Mouse (Mus musculus) limb, embryonic 13.5 days (tissue): ENCODE results near the gene Hmg20a. TPM values are rescaled to one million over a fixed set of nuclear protein-coding genes. Genes with fewer than 3 reads are reported as not detected.
A peak's percentile ranks its signal among the peaks of the same experiment; 100 is the strongest.

Experiments used
- ATAC-seq: fragments of 200-750 bp; cut with Nextera tagmentation; 2 replicates; pipeline ENCODE4 v1.8.0; 2017; ENCODE audit warnings: low read depth, moderate number of reproducible peaks, moderate TSS enrichment; ENCODE audit not compliant: low FRiP score
- H3K27ac ChIP-seq: fragments of 300-500 bp; sonication (generic); 2 replicates; pipeline ENCODE4 v1.5.1; 2015; ENCODE audit warnings: inconsistent platforms, mild to moderate bottlenecking, moderate library complexity
- H3K27me3 ChIP-seq: fragments of 300-500 bp; sonication (generic); 2 replicates; pipeline ENCODE4 v1.6.1; 2015; ENCODE audit warnings: mild to moderate bottlenecking, inconsistent platforms
- H3K36me3 ChIP-seq: fragments of 300-500 bp; sonication (generic); 2 replicates; pipeline ENCODE4 v1.6.1; 2015; ENCODE audit warnings: inconsistent platforms, mild to moderate bottlenecking, moderate library complexity
- H3K4me1 ChIP-seq: fragments of 300-500 bp; sonication (generic); 2 replicates; pipeline ENCODE4 v1.6.1; 2015; ENCODE audit warnings: inconsistent platforms
- H3K4me2 ChIP-seq: fragments of 300-500 bp; sonication (generic); replicated peaks from 2 replicates; pipeline ENCODE4 v1.6.1; 2015; ENCODE audit warnings: inconsistent platforms, mild to moderate bottlenecking, moderate library complexity
- H3K4me3 ChIP-seq: fragments of 300-500 bp; sonication (generic); 2 replicates; pipeline ENCODE4 v1.5.1; 2015; ENCODE audit warnings: moderate library complexity, mild to moderate bottlenecking, inconsistent platforms
- H3K9ac ChIP-seq: fragments of 300-500 bp; sonication (generic); 2 replicates; pipeline ENCODE4 v1.6.1; 2015; ENCODE audit warnings: mild to moderate bottlenecking, inconsistent platforms
- H3K9me3 ChIP-seq: fragments of 300-500 bp; sonication (generic); 2 replicates; pipeline ENCODE4 v1.6.1; 2016; ENCODE audit warnings: inconsistent platforms
- WGBS: fragments of 180-500 bp; shearing (Covaris S2); methylation state at CpG from one replicate; pipeline ENCODE4 v1.1.7; 2015; 5-methylcytosine and 5-hydroxymethylcytosine counted together
- polyA plus RNA-seq: library from polyadenylated mRNA; unstranded; fragments of >200 nt; fragmentation: Nextera tagmentation; extraction: Ambion mirVana; gene quantifications from 2 replicates; pipeline ENCODE4 v1.2.1, GENCODE M21; 2015

Gene Hmg20a
- polyA plus RNA-seq: 73.1 and 73.4 TPM in 2 replicates

GRCm38 (mm10) chr9:56417948-56418737 is at the start of gene Hmg20a, which contains the start of gene Peak1:
Gene Hmg20a (plus strand): TSS chr9:56418609.
Gene Peak1 (minus strand): TSS chr9:56418067.
- H3K4me3 ChIP-seq: peak within 1 kb of the TSS; percentile 77
- WGBS: under 1% methylated on average over 59 of the region's 59 CpGs
- ATAC-seq: peak; percentile 95
- H3K36me3 ChIP-seq: no peaks in the 10 kb centered on the region
- H3K4me2 ChIP-seq: peak within 1 kb of the TSS; percentile 80
- H3K9ac ChIP-seq: peak within 1 kb of the TSS; percentile 84
- H3K9me3 ChIP-seq: no peaks in the 10 kb centered on the region
- peaks cover 29% of the 10 kb centered on the region for H3K4me1 ChIP-seq
- no peaks in the 10 kb centered on the region for H3K27me3 ChIP-seq
- H3K27ac ChIP-seq: peak within 1 kb of the TSS; percentile 95

- Histone ChIP-seq H3K27ac (no peak overlapping the region), H3K27me3 (no peaks in the 10 kb centered on the region), H3K4me3 (no peak overlapping the region), H3K36me3 (no peaks in the 10 kb centered on the region), H3K9ac (no peak overlapping the region), H3K9me3 (no peaks in the 10 kb centered on the region), H3K4me2 (no peak overlapping the region), H3K4me1 (no peaks in the 10 kb centered on the region)
- 58% methylated on average over 3 of the region's 3 CpGs for WGBS
- ATAC-seq: no peak
These were observed 49.6 kb upstream of the Hmg20a start for GRCm38 (mm10) chr9:56368814-56369213.

- 73% methylated on average over 5 of the region's 5 CpGs for WGBS
- ATAC-seq: no peak
These were observed 47.7 kb upstream of the Hmg20a start for GRCm38 (mm10) chr9:56370710-56371109.

GRCm38 (mm10) chr9:56374401-56374800 is 44.0 kb upstream of the Hmg20a start:
- Histone ChIP-seq H3K4me1 (0 out of 2 replicates have a peak, but pooled peaks cover 3% of the 10 kb centered on the region), H3K9ac (no peak overlapping the region), H3K36me3 (no peaks in the 10 kb centered on the region), H3K27me3 (no peaks in the 10 kb centered on the region), H3K9me3 (no peaks in the 10 kb centered on the region), H3K4me2 (no peak overlapping the region), H3K4me3 (no peak overlapping the region), H3K27ac (no peak overlapping the region)
- 65% methylated on average over 4 of the region's 4 CpGs for WGBS
- ATAC-seq: no peak

More at GRCm38 (mm10) chr9:56370710-56371109, 47.7 kb upstream of the Hmg20a start:
- H3K4me1 ChIP-seq: 0 out of 2 replicates have a peak, but pooled peaks cover 3% of the 10 kb centered on the region
- no peak overlapping the region for H3K27ac ChIP-seq
- no peaks in the 10 kb centered on the region for H3K9me3 ChIP-seq
- H3K4me2 ChIP-seq: no peak overlapping the region
- H3K9ac ChIP-seq: no peak overlapping the region
- no peaks in the 10 kb centered on the region for H3K27me3 ChIP-seq
- no peak overlapping the region for H3K4me3 ChIP-seq
- no peaks in the 10 kb centered on the region for H3K36me3 ChIP-seq

- ATAC-seq: no peak
- Histone ChIP-seq H3K4me1 (no peaks in the 10 kb centered on the region), H3K4me3 (no peak overlapping the region), H3K4me2 (no peak overlapping the region), H3K27ac (no peak overlapping the region), H3K9ac (no peak overlapping the region), H3K27me3 (no peaks in the 10 kb centered on the region), H3K36me3 (no peaks in the 10 kb centered on the region), H3K9me3 (no peaks in the 10 kb centered on the region)
- 88% methylated on average over 1 of the region's 1 CpGs for WGBS
These were observed 35.6 kb upstream of the Hmg20a start for GRCm38 (mm10) chr9:56382786-56383185.

GRCm38 (mm10) chr9:56392857-56393256 is 25.6 kb upstream of the Hmg20a start:
- ATAC-seq: no peak
- no peaks in the 10 kb centered on the region for H3K36me3 ChIP-seq
- no peaks in the 10 kb centered on the region for H3K4me1 ChIP-seq
- no peaks in the 10 kb centered on the region for H3K27me3 ChIP-seq
- WGBS: 86% methylated on average over 3 of the region's 3 CpGs
- H3K27ac ChIP-seq: no peak overlapping the region
- no peak overlapping the region for H3K9ac ChIP-seq
- H3K4me2 ChIP-seq: no peak overlapping the region
- H3K4me3 ChIP-seq: no peak overlapping the region
- H3K9me3 ChIP-seq: no peaks in the 10 kb centered on the region

GRCm38 (mm10) chr9:56396306-56396705 is 22.1 kb upstream of the Hmg20a start:
- ATAC-seq: no peak
- Histone ChIP-seq H3K27ac (no peak overlapping the region), H3K36me3 (no peaks in the 10 kb centered on the region), H3K27me3 (no peaks in the 10 kb centered on the region), H3K9me3 (no peaks in the 10 kb centered on the region), H3K4me1 (no peaks in the 10 kb centered on the region), H3K4me3 (no peak overlapping the region), H3K4me2 (no peak overlapping the region), H3K9ac (no peak overlapping the region)
- WGBS: 39% methylated on average over 1 of the region's 1 CpGs

- ATAC-seq: no peak
- Histone ChIP-seq H3K27ac (no peak overlapping the region), H3K9ac (no peak overlapping the region), H3K4me2 (no peak overlapping the region), H3K27me3 (no peaks in the 10 kb centered on the region), H3K9me3 (no peaks in the 10 kb centered on the region), H3K36me3 (no peaks in the 10 kb centered on the region), H3K4me3 (no peak overlapping the region), H3K4me1 (no peaks in the 10 kb centered on the region)
- WGBS: 64% methylated on average over 4 of the region's 4 CpGs
These were observed 13.8 kb upstream of the Hmg20a start for GRCm38 (mm10) chr9:56404619-56405018.

- 86% methylated on average over 2 of the region's 2 CpGs for WGBS
- no peaks in the 10 kb centered on the region for H3K4me1 ChIP-seq
- no peak overlapping the region for H3K4me3 ChIP-seq
- H3K36me3 ChIP-seq: no peaks in the 10 kb centered on the region
- H3K27me3 ChIP-seq: no peaks in the 10 kb centered on the region
- no peak overlapping the region for H3K9ac ChIP-seq
- no peak for ATAC-seq
- no peak overlapping the region for H3K4me2 ChIP-seq
- no peak overlapping the region for H3K27ac ChIP-seq
- no peaks in the 10 kb centered on the region for H3K9me3 ChIP-seq
These were observed 8.5 kb upstream of the Hmg20a start for GRCm38 (mm10) chr9:56409928-56410327.

GRCm38 (mm10) chr9:56412716-56413115 is 5.7 kb upstream of the Hmg20a start:
- Histone ChIP-seq H3K27me3 (no peaks in the 10 kb centered on the region), H3K9ac (no peak overlapping the region), H3K4me2 (no peak overlapping the region), H3K4me1 (peaks cover 10% of the 10 kb centered on the region), H3K4me3 (no peak overlapping the region), H3K27ac (no peak overlapping the region), H3K36me3 (no peaks in the 10 kb centered on the region), H3K9me3 (no peaks in the 10 kb centered on the region)
- ATAC-seq: no peak
- 61% methylated on average over 1 of the region's 1 CpGs for WGBS

GRCm38 (mm10) chr9:56414322-56414721 is 4.1 kb upstream of the Hmg20a start:
- no peak overlapping the region for H3K27ac ChIP-seq
- ATAC-seq: no peak
- H3K36me3 ChIP-seq: no peaks in the 10 kb centered on the region
- H3K4me2 ChIP-seq: no peak overlapping the region
- no peaks in the 10 kb centered on the region for H3K9me3 ChIP-seq
- peaks cover 12% of the 10 kb centered on the region for H3K4me1 ChIP-seq
- no peak overlapping the region for H3K9ac ChIP-seq
- no peak overlapping the region for H3K4me3 ChIP-seq
- H3K27me3 ChIP-seq: no peaks in the 10 kb centered on the region

- no peaks in the 10 kb centered on the region for H3K36me3 ChIP-seq
- no peak for ATAC-seq
- no peak overlapping the region for H3K4me2 ChIP-seq
- no peak overlapping the region for H3K27ac ChIP-seq
- no peak overlapping the region for H3K4me3 ChIP-seq
- no peaks in the 10 kb centered on the region for H3K9me3 ChIP-seq
- H3K9ac ChIP-seq: no peak overlapping the region
- no peaks in the 10 kb centered on the region for H3K27me3 ChIP-seq
- 68% methylated on average over 1 of the region's 1 CpGs for WGBS
- H3K4me1 ChIP-seq: peaks cover 21% of the 10 kb centered on the region
These were observed 3.0 kb upstream of the Hmg20a start for GRCm38 (mm10) chr9:56415393-56415792.
